Mouse (Mus musculus) cerebellum, postnatal 14 days (tissue): ENCODE data around the gene Tmem29.
A peak's percentile ranks its signal among the peaks of the same experiment; 100 is the strongest.
"Not testable (repeated sequence)": the region's sequence is repeated elsewhere in the genome, so short reads cannot be mapped to it uniquely, and the experiment has no call there.

Source experiments
- DNase-seq, 2 experiments: peaks; one replicate each; pipeline ENCODE4 v3.0.0; 2021; ENCODE audit warnings: mixed read lengths in 2 of 2

Gene Tmem29

GRCm38 (mm10) chrX:150458766-150459350 lies at the start of gene Tmem29:
TSS of gene Tmem29 (minus strand) at chrX:150459154.
- peak; percentile 90 to 95 for DNase-seq

GRCm38 (mm10) chrX:150508696-150509095 lies 49.7 kb upstream of the Tmem29 start:
- DNase-seq = no peak

- DNase-seq = not testable (repeated sequence)
Measured at GRCm38 (mm10) chrX:150487811-150488210, 28.9 kb upstream of the Tmem29 start.

- not testable (repeated sequence) for DNase-seq
Measured at GRCm38 (mm10) chrX:150486314-150487030, 27.5 kb upstream of the Tmem29 start.

GRCm38 (mm10) chrX:150477854-150478780 lies 19.2 kb upstream of the Tmem29 start:
- DNase-seq = peak; percentile 84 to 88

GRCm38 (mm10) chrX:150471416-150471815 lies 12.5 kb upstream of the Tmem29 start:
- DNase-seq = no peak

- DNase-seq = no peak
Measured at GRCm38 (mm10) chrX:150468266-150468665, 9.3 kb upstream of the Tmem29 start.

- DNase-seq = not testable (repeated sequence)
Measured at GRCm38 (mm10) chrX:150466817-150467216, 7.9 kb upstream of the Tmem29 start.

- DNase-seq = no peak
Measured at GRCm38 (mm10) chrX:150460143-150460542, 1.2 kb upstream of the Tmem29 start.

GRCm38 (mm10) chrX:150459411-150459927 lies 515 bp upstream of the Tmem29 start:
- DNase-seq = peak; percentile 43 to 58

GRCm38 (mm10) chrX:150458136-150458535 lies 818 bp downstream of the Tmem29 start:
- peak; percentile 26 to 33 for DNase-seq

GRCm38 (mm10) chrX:150440505-150441338 lies 18.2 kb downstream of the Tmem29 start:
- DNase-seq = peak; percentile 86 to 88

- DNase-seq = no peak
Measured at GRCm38 (mm10) chrX:150436373-150436772, 22.6 kb downstream of the Tmem29 start.

GRCm38 (mm10) chrX:150435367-150435766 lies 23.6 kb downstream of the Tmem29 start:
- no peak for DNase-seq

- DNase-seq = no peak
Measured at GRCm38 (mm10) chrX:150413505-150413904, 45.4 kb downstream of the Tmem29 start.
